Mouse (Mus musculus): Measurements from ENCODE around the gene Mvp. TPM values are rescaled to one million over a fixed set of nuclear protein-coding genes. Genes with fewer than 3 reads are reported as not detected.

Gene Mvp
- polyA plus RNA-seq, 1 experiment = 64.9 TPM

DNA sequence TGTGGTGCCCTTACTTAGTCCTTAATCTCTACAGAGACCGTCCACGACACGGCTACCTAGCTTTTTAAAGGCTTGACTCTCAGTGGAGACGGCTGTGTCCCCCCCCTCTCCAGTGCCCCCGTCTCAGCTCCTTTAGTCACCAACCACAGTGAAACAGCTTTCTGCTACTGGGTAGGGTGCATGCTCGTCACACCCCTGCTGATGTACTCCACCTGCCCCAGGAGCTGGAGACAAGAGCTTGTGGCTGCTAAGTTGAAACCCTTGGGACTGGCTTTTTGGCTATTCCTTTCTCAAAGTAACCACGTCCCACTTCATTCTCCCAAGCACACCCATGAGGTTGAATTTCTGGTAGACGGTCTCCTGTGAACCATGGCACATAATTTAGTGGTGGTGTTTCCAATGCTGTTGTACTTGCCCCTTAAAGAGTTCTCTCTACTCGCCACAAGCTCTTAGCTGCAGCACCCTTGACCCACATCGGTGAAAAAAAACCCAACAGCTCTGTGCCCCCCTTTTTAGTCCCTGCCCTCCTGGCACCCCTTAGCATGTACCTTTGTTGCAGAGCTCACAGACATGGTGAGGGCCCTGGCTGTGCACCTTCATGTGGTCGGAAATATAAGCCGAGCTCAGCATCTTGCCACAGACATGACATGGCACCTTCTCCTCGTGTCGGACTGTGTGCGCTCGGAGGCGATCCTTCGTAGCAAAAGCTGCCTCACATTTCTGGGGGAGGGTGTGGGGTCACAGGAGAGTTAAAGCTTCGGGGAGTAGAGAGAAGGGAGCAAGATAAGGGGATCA lies 9.7 kb upstream of the Mvp start:
- Histone ChIP-seq H3K36me3 (ENCODE audit: control insufficient read depth, insufficient read depth, low read length) (peaks cover 7% of the 10 kb centered on the region; the same call in 1 of the 2 replicates), H3K4me3 (ENCODE audit: control insufficient read depth, insufficient read depth, low read length) (peak overlapping the region; percentile 86), H3K27ac (ENCODE audit: control insufficient read depth, insufficient read depth, low read length) (peak overlapping the region; percentile 89), H3K4me1 (replicated peaks; ENCODE audit: control insufficient read depth, insufficient read depth, low read length) (peaks cover 56% of the 10 kb centered on the region), H3K27me3 (ENCODE audit: control insufficient read depth, insufficient read depth, low read length) (no peaks in the 10 kb centered on the region)
- peak; percentile 49; the same call in 1 of the 2 replicates for TF ChIP-seq CTCF (IDR thresholded peaks at IDR 0.05; ENCODE audit: borderline replicate concordance, control insufficient read depth, extremely low read depth, insufficient read depth, low read length, poor library complexity)
- no peak for TF ChIP-seq POLR2A (IDR thresholded peaks at IDR 0.05; ENCODE audit: control insufficient read depth, extremely low read depth, insufficient read depth, low read length, poor library complexity)
- 8% methylated on average over 19 of the region's 19 CpGs for WGBS
- peak; percentile 71 for DNase-seq

DNA sequence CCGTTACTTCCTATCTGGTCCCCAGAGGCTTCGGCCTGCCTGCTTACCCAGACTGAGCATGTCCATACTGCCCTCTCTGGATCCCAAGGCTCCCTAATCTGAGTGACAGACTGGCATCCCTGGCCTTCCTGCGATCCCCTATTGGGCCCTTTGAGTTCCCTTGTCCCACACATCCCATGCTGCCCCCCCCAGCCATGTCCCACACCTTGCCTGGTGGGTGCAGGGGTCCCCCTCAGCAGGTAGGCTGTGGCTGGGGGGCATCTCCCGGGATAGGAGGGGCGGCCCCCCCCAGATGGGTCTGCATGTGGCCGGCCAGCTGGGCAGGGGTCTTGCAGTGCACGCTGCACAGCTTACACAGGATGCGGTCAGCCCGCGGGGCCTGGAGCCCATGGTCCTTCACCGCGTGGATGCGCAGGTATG lies 8.9 kb upstream of the Mvp start:
- peaks cover 64% of the 10 kb centered on the region for H3K4me1 ChIP-seq (replicated peaks; ENCODE audit: control insufficient read depth, insufficient read depth, low read length)
- WGBS = 80% methylated on average over 13 of the region's 13 CpGs
- DNase-seq = peak; percentile 34
- peak overlapping the region; percentile 86 for H3K4me3 ChIP-seq (ENCODE audit: control insufficient read depth, insufficient read depth, low read length)
- H3K27me3 ChIP-seq (ENCODE audit: control insufficient read depth, insufficient read depth, low read length) = no peaks in the 10 kb centered on the region
- peaks cover 7% of the 10 kb centered on the region; the same call in 1 of the 2 replicates for H3K36me3 ChIP-seq (ENCODE audit: control insufficient read depth, insufficient read depth, low read length)
- TF ChIP-seq CTCF (IDR thresholded peaks at IDR 0.05; ENCODE audit: borderline replicate concordance, control insufficient read depth, extremely low read depth, insufficient read depth, low read length, poor library complexity) (no peak), POLR2A (IDR thresholded peaks at IDR 0.05; ENCODE audit: control insufficient read depth, extremely low read depth, insufficient read depth, low read length, poor library complexity) (no peak)
- peak overlapping the region; percentile 20; the same call in 1 of the 2 replicates for H3K27ac ChIP-seq (ENCODE audit: control insufficient read depth, insufficient read depth, low read length)

DNA sequence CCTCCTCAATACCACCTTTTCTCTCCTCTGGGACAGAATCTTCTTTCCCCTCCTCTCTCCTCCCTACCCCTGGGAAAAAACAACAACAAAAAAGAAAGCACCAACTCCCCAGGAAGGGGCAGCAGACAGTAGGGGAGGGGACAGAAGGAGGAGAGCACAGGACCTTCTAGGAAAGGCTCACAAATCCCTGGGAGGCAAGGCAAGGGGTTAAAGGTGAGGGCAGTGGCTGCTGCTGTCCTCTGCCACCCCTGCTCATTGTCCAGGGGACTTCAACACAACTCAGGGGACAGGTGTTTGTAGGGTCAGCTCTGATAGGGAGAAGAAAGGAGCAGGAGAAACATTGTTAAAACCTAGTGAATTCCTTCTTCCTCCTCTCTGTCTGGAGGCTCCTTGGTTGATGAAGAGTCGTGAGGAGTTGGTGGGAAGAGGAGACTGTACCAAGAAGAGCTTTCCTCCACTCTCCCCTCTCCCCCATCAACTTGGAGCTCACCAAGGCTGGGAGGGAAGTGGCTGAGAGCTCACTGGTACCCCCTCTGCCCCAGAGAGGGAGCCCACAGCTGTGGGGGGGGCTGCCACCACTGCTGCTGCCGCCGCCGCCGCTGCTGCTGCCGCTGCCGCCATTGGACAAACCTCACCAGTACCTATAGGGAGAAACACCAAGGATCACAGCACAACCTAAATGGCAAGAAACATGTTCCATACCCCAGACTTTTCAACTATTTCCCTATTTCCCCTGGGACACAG lies 8.3 kb upstream of the Mvp start:
- Histone ChIP-seq H3K27ac (ENCODE audit: control insufficient read depth, insufficient read depth, low read length) (peak overlapping the region; percentile 20; the same call in 1 of the 2 replicates), H3K36me3 (ENCODE audit: control insufficient read depth, insufficient read depth, low read length) (peaks cover 7% of the 10 kb centered on the region; the same call in 1 of the 2 replicates), H3K4me1 (replicated peaks; ENCODE audit: control insufficient read depth, insufficient read depth, low read length) (peaks cover 64% of the 10 kb centered on the region), H3K27me3 (ENCODE audit: control insufficient read depth, insufficient read depth, low read length) (no peaks in the 10 kb centered on the region), H3K4me3 (ENCODE audit: control insufficient read depth, insufficient read depth, low read length) (peak overlapping the region; percentile 86; the same call in 1 of the 2 replicates)
- WGBS = 62% methylated on average over 7 of the region's 7 CpGs
- peak; percentile 47 for DNase-seq
- TF ChIP-seq POLR2A (IDR thresholded peaks at IDR 0.05; ENCODE audit: control insufficient read depth, extremely low read depth, insufficient read depth, low read length, poor library complexity) (no peak), CTCF (IDR thresholded peaks at IDR 0.05; ENCODE audit: borderline replicate concordance, control insufficient read depth, extremely low read depth, insufficient read depth, low read length, poor library complexity) (no peak)

DNA sequence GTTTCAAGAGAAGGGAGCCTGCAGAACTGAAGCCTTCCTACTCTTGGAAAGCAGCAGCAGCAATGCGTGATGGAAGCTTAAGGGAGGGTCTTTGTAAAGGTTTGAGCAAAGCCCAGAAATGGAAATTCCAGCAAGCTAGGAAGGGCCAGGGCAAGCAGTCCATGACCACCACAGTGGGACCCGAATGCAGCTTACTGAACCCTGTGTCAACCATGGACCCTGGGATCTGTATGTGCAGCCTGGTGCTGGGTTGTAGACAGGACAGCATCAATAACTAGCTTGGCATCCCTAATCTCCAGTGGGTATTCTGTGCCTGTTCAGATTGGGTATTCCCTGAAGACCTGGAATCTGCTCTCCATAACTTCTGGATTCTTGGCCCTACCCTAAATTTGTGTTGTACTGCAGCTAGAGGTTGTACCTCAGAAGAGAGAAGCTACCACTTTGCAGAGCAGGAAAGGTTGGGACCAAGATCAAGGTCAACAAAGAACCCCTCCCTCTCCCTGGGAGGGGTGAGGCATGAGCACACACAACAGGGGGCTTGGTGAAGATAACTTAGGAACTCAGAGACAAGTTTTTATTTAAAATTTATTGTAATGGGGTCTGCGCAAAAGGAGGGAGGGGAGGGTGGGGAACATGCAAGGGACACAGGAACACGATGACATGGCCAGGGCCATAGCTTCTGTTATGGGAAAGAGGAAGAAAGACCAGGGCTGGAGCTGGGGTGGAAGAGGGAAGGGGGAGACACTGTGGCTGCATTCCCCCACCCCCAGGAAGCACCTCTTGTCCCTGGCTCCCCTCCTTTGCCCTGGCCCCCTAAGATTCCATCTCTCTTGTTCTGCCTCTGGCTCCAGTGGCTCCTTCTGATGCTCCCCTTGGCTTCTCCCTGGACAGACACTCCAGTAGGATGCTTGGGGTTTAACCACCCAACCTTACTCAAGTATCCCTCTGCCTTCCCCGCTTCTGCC lies 7.4 kb upstream of the Mvp start:
- TF ChIP-seq POLR2A (IDR thresholded peaks at IDR 0.05; ENCODE audit: control insufficient read depth, extremely low read depth, insufficient read depth, low read length, poor library complexity) (0 out of 2 replicates have a peak, but pooled peaks have one; percentile 4), CTCF (IDR thresholded peaks at IDR 0.05; ENCODE audit: borderline replicate concordance, control insufficient read depth, extremely low read depth, insufficient read depth, low read length, poor library complexity) (no peak)
- no peak for DNase-seq
- Histone ChIP-seq H3K4me1 (replicated peaks; ENCODE audit: control insufficient read depth, insufficient read depth, low read length) (peaks cover 65% of the 10 kb centered on the region), H3K27ac (ENCODE audit: control insufficient read depth, insufficient read depth, low read length) (peak overlapping the region; percentile 51), H3K36me3 (ENCODE audit: control insufficient read depth, insufficient read depth, low read length) (peaks cover 7% of the 10 kb centered on the region; the same call in 1 of the 2 replicates), H3K27me3 (ENCODE audit: control insufficient read depth, insufficient read depth, low read length) (no peaks in the 10 kb centered on the region), H3K4me3 (ENCODE audit: control insufficient read depth, insufficient read depth, low read length) (peak overlapping the region; percentile 31)
- 53% methylated on average over 5 of the region's 5 CpGs for WGBS

DNA sequence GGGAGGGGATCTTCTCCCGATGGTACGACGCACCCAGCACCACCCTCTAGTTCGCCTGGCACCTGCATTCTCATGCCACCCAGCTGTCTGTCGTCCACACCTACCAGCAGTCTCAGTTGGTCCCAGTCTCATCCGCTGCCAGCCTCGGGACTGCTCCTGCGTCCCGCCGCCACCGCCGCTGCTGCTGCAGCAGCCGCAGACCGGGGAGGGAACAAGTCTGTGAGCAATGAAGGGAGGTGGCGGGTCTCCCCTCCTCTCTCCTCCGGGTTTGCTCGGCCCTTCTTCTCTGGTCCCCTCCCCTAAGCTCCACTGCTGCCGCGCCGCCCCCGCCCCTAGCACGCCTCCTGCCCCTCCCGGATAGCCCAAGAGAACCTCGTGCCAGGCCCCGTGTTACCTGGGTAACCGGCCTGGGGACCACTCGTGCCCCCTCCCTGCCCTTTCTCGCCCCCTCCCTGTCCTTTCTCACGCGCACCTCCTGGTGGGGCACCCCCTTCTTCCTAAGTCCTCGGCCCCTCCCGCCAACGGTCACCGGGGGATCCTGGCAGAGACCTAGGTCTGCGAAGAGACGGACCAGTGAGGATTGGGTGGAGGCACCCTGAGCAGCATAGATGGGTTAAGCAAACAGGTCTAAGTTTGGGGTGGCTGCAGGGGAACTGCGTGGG lies 6.6 kb upstream of the Mvp start, which contains the start of the genes Gm42742 and Prrt2:
Gene Gm42742, minus strand, starts transcription at position 197 of the 662 bp plus-strand sequence.
Gene Prrt2, minus strand, starts transcription at position 311 of the 662 bp plus-strand sequence.
- Histone ChIP-seq H3K4me1 (replicated peaks; ENCODE audit: control insufficient read depth, insufficient read depth, low read length) (peaks cover 68% of the 10 kb centered on the region), H3K36me3 (ENCODE audit: control insufficient read depth, insufficient read depth, low read length) (peaks cover 7% of the 10 kb centered on the region; the same call in 1 of the 2 replicates), H3K4me3 (ENCODE audit: control insufficient read depth, insufficient read depth, low read length) (peak within 1 kb of the TSS; percentile 31), H3K27ac (ENCODE audit: control insufficient read depth, insufficient read depth, low read length) (peak within 1 kb of the TSS; percentile 51), H3K27me3 (ENCODE audit: control insufficient read depth, insufficient read depth, low read length) (no peaks in the 10 kb centered on the region)
- DNase-seq = peak; percentile 67
- TF ChIP-seq CTCF (IDR thresholded peaks at IDR 0.05; ENCODE audit: borderline replicate concordance, control insufficient read depth, extremely low read depth, insufficient read depth, low read length, poor library complexity) = no peak
- TF ChIP-seq POLR2A (IDR thresholded peaks at IDR 0.05; ENCODE audit: control insufficient read depth, extremely low read depth, insufficient read depth, low read length, poor library complexity) = peak; percentile 48; the same call in 1 of the 2 replicates
- WGBS = under 1% methylated on average over 36 of the region's 37 CpGs
